Mouse (Mus musculus): Measurements from ENCODE around the gene Gm20662. TPM values are rescaled to one million over a fixed set of nuclear protein-coding genes. Genes with fewer than 3 reads are reported as not detected.

The Gm20662 gene
- 0.71 TPM in 1 of 2 replicates, not detected in the other for polyA plus RNA-seq (2015; fragmentation: Nextera tagmentation; extraction: Ambion mirVana)

GRCm38 (mm10) chr9:107996049-107996448 is at the start of gene Gm20662:
Gm20662 (plus strand) TSS chr9:107996349.
- no peak within 1 kb of the TSS for H3K4me3 ChIP-seq
- no peak for ATAC-seq (ENCODE audit: extremely low read depth, insufficient number of reproducible peaks, low FRiP score, low TSS enrichment)
- no peaks in the 10 kb centered on the region for H3K36me3 ChIP-seq
- WGBS: 73% methylated on average over 5 of the region's 5 CpGs
- peaks cover 14% of the 10 kb centered on the region for H3K4me1 ChIP-seq
- no peaks in the 10 kb centered on the region for H3K9me3 ChIP-seq
- peak within 1 kb of the TSS; percentile 40; the same call in 1 of the 2 replicates for H3K27ac ChIP-seq (replicated peaks)
- H3K27me3 ChIP-seq (replicated peaks): no peaks in the 10 kb centered on the region
- H3K9ac ChIP-seq: no peak within 1 kb of the TSS
- no peak within 1 kb of the TSS for H3K4me2 ChIP-seq

- ATAC-seq (ENCODE audit: extremely low read depth, insufficient number of reproducible peaks, low FRiP score, low TSS enrichment): no peak
- Histone ChIP-seq H3K4me1 (peaks cover 18% of the 10 kb centered on the region), H3K27me3 (replicated peaks) (no peaks in the 10 kb centered on the region), H3K9me3 (no peaks in the 10 kb centered on the region), H3K4me3 (no peak overlapping the region), H3K36me3 (no peaks in the 10 kb centered on the region), H3K4me2 (no peak overlapping the region), H3K9ac (no peak overlapping the region), H3K27ac (replicated peaks) (no peak overlapping the region)
- 77% methylated on average over 31 of the region's 31 CpGs for WGBS
Measured at GRCm38 (mm10) chr9:107947241-107948194, 48.6 kb upstream of the Gm20662 start.

GRCm38 (mm10) chr9:107949184-107949921 is 46.8 kb upstream of the Gm20662 start:
- no peak overlapping the region for H3K27ac ChIP-seq (replicated peaks)
- H3K27me3 ChIP-seq (replicated peaks): no peaks in the 10 kb centered on the region
- H3K9me3 ChIP-seq: no peaks in the 10 kb centered on the region
- H3K4me2 ChIP-seq: no peak overlapping the region
- peaks cover 18% of the 10 kb centered on the region for H3K4me1 ChIP-seq
- H3K36me3 ChIP-seq: no peaks in the 10 kb centered on the region
- no peak overlapping the region for H3K4me3 ChIP-seq
- WGBS: 76% methylated on average over 13 of the region's 13 CpGs
- 0 out of 2 replicates have a peak overlapping the region, but pooled peaks have one; percentile 1 for H3K9ac ChIP-seq
- no peak for ATAC-seq (ENCODE audit: extremely low read depth, insufficient number of reproducible peaks, low FRiP score, low TSS enrichment)

- Histone ChIP-seq H3K27me3 (replicated peaks) (no peaks in the 10 kb centered on the region), H3K27ac (replicated peaks) (peak within 1 kb of the TSS; percentile 68), H3K9me3 (no peaks in the 10 kb centered on the region), H3K4me3 (peak within 1 kb of the TSS; percentile 72), H3K4me1 (peaks cover 18% of the 10 kb centered on the region), H3K4me2 (peak within 1 kb of the TSS; percentile 90), H3K9ac (peak within 1 kb of the TSS; percentile 85), H3K36me3 (no peaks in the 10 kb centered on the region)
- WGBS: 91% methylated on average over 10 of the region's 10 CpGs
- no peak for ATAC-seq (ENCODE audit: extremely low read depth, insufficient number of reproducible peaks, low FRiP score, low TSS enrichment)
Measured at GRCm38 (mm10) chr9:107949922-107950235, 46.3 kb upstream of the Gm20662 start, which contains the start of gene Traip. Traip (plus strand) TSS chr9:107950136.

GRCm38 (mm10) chr9:107950460-107951355 is 45.4 kb upstream of the Gm20662 start:
- 19% methylated on average over 45 of the region's 45 CpGs for WGBS
- H3K4me1 ChIP-seq: peaks cover 23% of the 10 kb centered on the region
- peak overlapping the region; percentile 90 for H3K4me2 ChIP-seq
- H3K36me3 ChIP-seq: 0 out of 2 replicates have a peak, but pooled peaks cover 3% of the 10 kb centered on the region
- ATAC-seq (ENCODE audit: extremely low read depth, insufficient number of reproducible peaks, low FRiP score, low TSS enrichment): peak; percentile 55; the same call in 1 of the 2 replicates
- H3K4me3 ChIP-seq: peak overlapping the region; percentile 72
- no peaks in the 10 kb centered on the region for H3K27me3 ChIP-seq (replicated peaks)
- no peaks in the 10 kb centered on the region for H3K9me3 ChIP-seq
- peak overlapping the region; percentile 68 for H3K27ac ChIP-seq (replicated peaks)
- H3K9ac ChIP-seq: peak overlapping the region; percentile 85

- H3K27me3 ChIP-seq (replicated peaks): no peaks in the 10 kb centered on the region
- 62% methylated on average over 6 of the region's 6 CpGs for WGBS
- H3K9me3 ChIP-seq: no peaks in the 10 kb centered on the region
- no peak overlapping the region for H3K9ac ChIP-seq
- peaks cover 43% of the 10 kb centered on the region for H3K36me3 ChIP-seq
- ATAC-seq (ENCODE audit: extremely low read depth, insufficient number of reproducible peaks, low FRiP score, low TSS enrichment): no peak
- no peak overlapping the region for H3K4me2 ChIP-seq
- H3K4me3 ChIP-seq: no peak overlapping the region
- no peak overlapping the region for H3K27ac ChIP-seq (replicated peaks)
- H3K4me1 ChIP-seq: peaks cover 20% of the 10 kb centered on the region
Measured at GRCm38 (mm10) chr9:107955613-107956289, 40.4 kb upstream of the Gm20662 start.

- Histone ChIP-seq H3K27me3 (replicated peaks) (no peaks in the 10 kb centered on the region), H3K4me2 (no peak overlapping the region), H3K9ac (no peak overlapping the region), H3K4me1 (peaks cover 17% of the 10 kb centered on the region), H3K4me3 (no peak overlapping the region), H3K27ac (replicated peaks) (no peak overlapping the region), H3K36me3 (peaks cover 56% of the 10 kb centered on the region), H3K9me3 (no peaks in the 10 kb centered on the region)
- no peak for ATAC-seq (ENCODE audit: extremely low read depth, insufficient number of reproducible peaks, low FRiP score, low TSS enrichment)
- WGBS: 63% methylated on average over 6 of the region's 6 CpGs
Measured at GRCm38 (mm10) chr9:107957141-107957540, 39.0 kb upstream of the Gm20662 start.

- no peak for ATAC-seq (ENCODE audit: extremely low read depth, insufficient number of reproducible peaks, low FRiP score, low TSS enrichment)
- H3K9ac ChIP-seq: no peak overlapping the region
- H3K9me3 ChIP-seq: no peaks in the 10 kb centered on the region
- H3K27ac ChIP-seq (replicated peaks): no peak overlapping the region
- H3K4me2 ChIP-seq: no peak overlapping the region
- no peak overlapping the region for H3K4me3 ChIP-seq
- peaks cover 68% of the 10 kb centered on the region for H3K36me3 ChIP-seq
- no peaks in the 10 kb centered on the region for H3K27me3 ChIP-seq (replicated peaks)
- WGBS: 57% methylated on average over 6 of the region's 6 CpGs
- H3K4me1 ChIP-seq: peaks cover 26% of the 10 kb centered on the region
Measured at GRCm38 (mm10) chr9:107959896-107960295, 36.3 kb upstream of the Gm20662 start.

- H3K9ac ChIP-seq: no peak overlapping the region
- H3K36me3 ChIP-seq: peaks cover 69% of the 10 kb centered on the region
- H3K27ac ChIP-seq (replicated peaks): no peak overlapping the region
- 84% methylated on average over 4 of the region's 4 CpGs for WGBS
- H3K4me3 ChIP-seq: no peak overlapping the region
- H3K27me3 ChIP-seq (replicated peaks): no peaks in the 10 kb centered on the region
- no peak for ATAC-seq (ENCODE audit: extremely low read depth, insufficient number of reproducible peaks, low FRiP score, low TSS enrichment)
- no peaks in the 10 kb centered on the region for H3K9me3 ChIP-seq
- no peak overlapping the region for H3K4me2 ChIP-seq
- peaks cover 19% of the 10 kb centered on the region for H3K4me1 ChIP-seq
Measured at GRCm38 (mm10) chr9:107960928-107961327, 35.2 kb upstream of the Gm20662 start.

GRCm38 (mm10) chr9:107961351-107961762 is 34.8 kb upstream of the Gm20662 start:
- WGBS: 85% methylated on average over 10 of the region's 10 CpGs
- Histone ChIP-seq H3K4me1 (peaks cover 19% of the 10 kb centered on the region), H3K9ac (no peak overlapping the region), H3K4me2 (no peak overlapping the region), H3K36me3 (peaks cover 69% of the 10 kb centered on the region), H3K4me3 (no peak overlapping the region), H3K27ac (replicated peaks) (no peak overlapping the region), H3K9me3 (no peaks in the 10 kb centered on the region), H3K27me3 (replicated peaks) (no peaks in the 10 kb centered on the region)
- ATAC-seq (ENCODE audit: extremely low read depth, insufficient number of reproducible peaks, low FRiP score, low TSS enrichment): no peak

Data from heart, embryonic 13.5 days (tissue).